Mouse (Mus musculus) heart, embryonic 12.5 days (tissue): ENCODE data around the gene Zfp13. TPM values are rescaled to one million over a fixed set of nuclear protein-coding genes. Genes with fewer than 3 reads are reported as not detected.
"Not testable (repeated sequence)": the region's sequence is repeated elsewhere in the genome, so short reads cannot be mapped to it uniquely, and the experiment has no call there.

Experiments
- ATAC-seq: fragments of 200-750 bp; cut with Nextera tagmentation; 2 replicates; pipeline ENCODE4 v1.8.0; 2017; ENCODE audit warnings: moderate TSS enrichment, moderate library complexity; ENCODE audit not compliant: insufficient number of reproducible peaks, low FRiP score
- H3K27ac ChIP-seq: fragments of 300-500 bp; sonication (generic); 2 replicates; pipeline ENCODE4 v1.5.1; 2016; ENCODE audit warnings: mild to moderate bottlenecking, moderate library complexity; ENCODE audit not compliant: poor library complexity, severe bottlenecking
- H3K27me3 ChIP-seq: fragments of 300-500 bp; sonication (generic); replicated peaks from 2 replicates; pipeline ENCODE4 v1.6.1; 2016; ENCODE audit warnings: mild to moderate bottlenecking, moderate library complexity
- H3K36me3 ChIP-seq: fragments of 300-500 bp; sonication (generic); 2 replicates; pipeline ENCODE4 v1.6.1; 2016; ENCODE audit warnings: mild to moderate bottlenecking, moderate library complexity
- H3K4me1 ChIP-seq: fragments of 300-500 bp; sonication (generic); replicated peaks from 2 replicates; pipeline ENCODE4 v1.6.1; 2016; ENCODE audit warnings: mild to moderate bottlenecking
- H3K4me2 ChIP-seq: fragments of 300-500 bp; sonication (generic); 2 replicates; pipeline ENCODE4 v1.6.1; 2016; ENCODE audit warnings: mild to moderate bottlenecking, moderate library complexity
- H3K4me3 ChIP-seq: fragments of 300-500 bp; sonication (generic); 2 replicates; pipeline ENCODE4 v1.5.1; 2016; ENCODE audit warnings: mild to moderate bottlenecking
- H3K9ac ChIP-seq: fragments of 300-500 bp; sonication (generic); 2 replicates; pipeline ENCODE4 v1.6.1; 2016; ENCODE audit warnings: mild to moderate bottlenecking, moderate library complexity
- H3K9me3 ChIP-seq: fragments of 300-500 bp; sonication (generic); replicated peaks from 2 replicates; pipeline ENCODE4 v1.6.1; 2016; ENCODE audit warnings: mild to moderate bottlenecking, moderate library complexity
- WGBS: fragments of 180-500 bp; shearing (Covaris S2); methylation state at CpG from one replicate; pipeline ENCODE4 v1.1.7; 2016; 5-methylcytosine and 5-hydroxymethylcytosine counted together
- polyA plus RNA-seq: library from polyadenylated mRNA; unstranded; fragments of >200 nt; fragmentation: Nextera tagmentation; extraction: Ambion mirVana; gene quantifications from 2 replicates; pipeline ENCODE4 v1.2.1, GENCODE M21; 2016

The Zfp13 gene
- polyA plus RNA-seq, 1 experiment from 2014 or later: 10.7 TPM

- Histone ChIP-seq H3K27me3 (peaks cover 25% of the 10 kb centered on the region), H3K9me3 (no peaks in the 10 kb centered on the region), H3K27ac (no peak overlapping the region), H3K9ac (peak overlapping the region; percentile 48), H3K4me3 (peak overlapping the region; percentile 38), H3K4me1 (peaks cover 18% of the 10 kb centered on the region; the same call in 1 of the 2 replicates), H3K4me2 (peak overlapping the region; percentile 64), H3K36me3 (no peaks in the 10 kb centered on the region)
- ATAC-seq: no peak
- WGBS: 15% methylated on average over 12 of the region's 12 CpGs
Measured at GRCm38 (mm10) chr17:23542004-23542720, 57.1 kb downstream of the Zfp13 start.

GRCm38 (mm10) chr17:23540605-23541475, 58.4 kb downstream of the Zfp13 start:
- peaks cover 25% of the 10 kb centered on the region for H3K27me3 ChIP-seq

GRCm38 (mm10) chr17:23540106-23540505, 59.2 kb downstream of the Zfp13 start:
- no peaks in the 10 kb centered on the region for H3K36me3 ChIP-seq
- H3K4me2 ChIP-seq: peak overlapping the region; percentile 42
- no peak overlapping the region for H3K9ac ChIP-seq
- H3K4me1 ChIP-seq: peaks cover 18% of the 10 kb centered on the region
- H3K27me3 ChIP-seq: peaks cover 25% of the 10 kb centered on the region
- ATAC-seq: no peak
- 39% methylated on average over 3 of the region's 3 CpGs for WGBS
- H3K4me3 ChIP-seq: peak overlapping the region; percentile 29
- no peaks in the 10 kb centered on the region for H3K9me3 ChIP-seq
- no peak overlapping the region for H3K27ac ChIP-seq

More at GRCm38 (mm10) chr17:23540605-23541475, 58.4 kb downstream of the Zfp13 start:
- Histone ChIP-seq H3K9ac (no peak overlapping the region), H3K27ac (no peak overlapping the region), H3K36me3 (no peaks in the 10 kb centered on the region), H3K4me2 (peak overlapping the region; percentile 42), H3K4me3 (peak overlapping the region; percentile 29), H3K9me3 (no peaks in the 10 kb centered on the region), H3K4me1 (peaks cover 18% of the 10 kb centered on the region; the same call in 1 of the 2 replicates)
- 12% methylated on average over 31 of the region's 31 CpGs for WGBS
- ATAC-seq: peak; percentile 30; the same call in 1 of the 2 replicates

GRCm38 (mm10) chr17:23539608-23540007, 59.7 kb downstream of the Zfp13 start:
- ATAC-seq: no peak

GRCm38 (mm10) chr17:23538299-23539015, 60.8 kb downstream of the Zfp13 start:
- Histone ChIP-seq H3K9ac (peak overlapping the region; percentile 29; the same call in 1 of the 2 replicates), H3K4me3 (peak overlapping the region; percentile 37), H3K27ac (no peak overlapping the region), H3K4me1 (peaks cover 19% of the 10 kb centered on the region), H3K36me3 (no peaks in the 10 kb centered on the region), H3K9me3 (no peaks in the 10 kb centered on the region), H3K27me3 (peaks cover 25% of the 10 kb centered on the region), H3K4me2 (peak overlapping the region; percentile 69)
- no peak for ATAC-seq
- WGBS: 9% methylated on average over 21 of the region's 21 CpGs

More at GRCm38 (mm10) chr17:23539608-23540007, 59.7 kb downstream of the Zfp13 start:
- Histone ChIP-seq H3K9me3 (no peaks in the 10 kb centered on the region), H3K27ac (no peak overlapping the region), H3K4me3 (no peak overlapping the region), H3K36me3 (no peaks in the 10 kb centered on the region), H3K9ac (no peak overlapping the region), H3K4me2 (no peak overlapping the region), H3K27me3 (peaks cover 25% of the 10 kb centered on the region), H3K4me1 (peaks cover 21% of the 10 kb centered on the region)
- WGBS: 93% methylated on average over 5 of the region's 5 CpGs

- Histone ChIP-seq H3K27ac (no peak overlapping the region), H3K27me3 (peaks cover 25% of the 10 kb centered on the region), H3K9ac (peak overlapping the region; percentile 29; the same call in 1 of the 2 replicates), H3K9me3 (no peaks in the 10 kb centered on the region), H3K4me3 (peak overlapping the region; percentile 37), H3K4me2 (peak overlapping the region; percentile 69), H3K36me3 (no peaks in the 10 kb centered on the region), H3K4me1 (peaks cover 19% of the 10 kb centered on the region)
- ATAC-seq: no peak
- WGBS: 4% methylated on average over 27 of the region's 27 CpGs
Measured at GRCm38 (mm10) chr17:23537554-23538255, 61.6 kb downstream of the Zfp13 start.

GRCm38 (mm10) chr17:23535046-23535788, 64.1 kb downstream of the Zfp13 start:
- Histone ChIP-seq H3K4me3 (peak overlapping the region; percentile 26; the same call in 1 of the 2 replicates), H3K27me3 (peaks cover 15% of the 10 kb centered on the region), H3K4me1 (peaks cover 16% of the 10 kb centered on the region), H3K9ac (0 out of 2 replicates have a peak overlapping the region, but pooled peaks have one; percentile 12), H3K4me2 (peak overlapping the region; percentile 61)
- under 1% methylated on average over 17 of the region's 29 CpGs for WGBS
- ATAC-seq: peak; percentile 71
- not testable (repeated sequence) for H3K36me3 ChIP-seq, H3K27ac ChIP-seq, H3K9me3 ChIP-seq

GRCm38 (mm10) chr17:23533591-23534490, 65.4 kb downstream of the Zfp13 start:
- Histone ChIP-seq H3K4me1 (peaks cover 16% of the 10 kb centered on the region), H3K4me2 (peak overlapping the region; percentile 53)
- not testable (repeated sequence) for H3K36me3 ChIP-seq, H3K9ac ChIP-seq, H3K27ac ChIP-seq, H3K9me3 ChIP-seq, H3K27me3 ChIP-seq, H3K4me3 ChIP-seq
- peak; percentile 73; the same call in 1 of the 2 replicates for ATAC-seq
- 5% methylated on average over 11 of the region's 23 CpGs for WGBS

GRCm38 (mm10) chr17:23531408-23531807, 67.9 kb downstream of the Zfp13 start:
- not testable (repeated sequence) for H3K4me1 ChIP-seq, H3K9ac ChIP-seq, ATAC-seq, H3K4me2 ChIP-seq, H3K9me3 ChIP-seq, H3K27me3 ChIP-seq, H3K4me3 ChIP-seq, H3K36me3 ChIP-seq, H3K27ac ChIP-seq
- 23% methylated on average over 1 of the region's 1 CpGs for WGBS
